Mouse (Mus musculus): ENCODE measurements around the gene Arhgef3. TPM values are rescaled to one million over a fixed set of nuclear protein-coding genes. Genes with fewer than 3 reads are reported as not detected.

The Arhgef3 gene
- polyA plus RNA-seq, 1 experiment: 40.2 TPM

- DNase-seq (ENCODE audit: extremely low spot score in 1 of 2, low spot score in 1 of 2): no peak
Observed at GRCm38 (mm10) chr14:27358202-27358601, 243.5 kb downstream of the Arhgef3 start.

GRCm38 (mm10) chr14:27360849-27361248 is 246.2 kb downstream of the Arhgef3 start:
- peak in 1 of 2 experiments; percentile 25 for DNase-seq (ENCODE audit: extremely low spot score in 1 of 2, low spot score in 1 of 2)

DNA sequence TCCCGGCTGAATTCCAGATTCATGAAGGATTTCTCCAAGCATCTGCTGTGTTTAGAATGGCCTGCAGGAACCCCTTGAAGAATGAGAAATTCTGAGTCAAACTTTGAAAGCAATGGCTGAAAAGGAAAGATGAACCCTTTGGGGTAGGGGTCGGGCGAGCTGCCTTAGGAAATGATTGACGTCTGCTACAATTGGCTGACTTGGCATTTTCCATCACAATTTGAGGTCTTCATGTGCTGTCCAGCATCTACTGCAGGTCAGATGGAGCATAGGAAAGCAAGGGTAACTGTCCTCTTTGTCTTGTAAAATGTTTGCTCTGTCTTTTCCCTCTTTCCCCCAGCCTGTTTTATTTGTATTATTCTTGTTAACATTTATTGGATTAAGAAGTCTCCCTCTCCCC is 246.8 kb downstream of the Arhgef3 start:
- DNase-seq (ENCODE audit: extremely low spot score in 1 of 2, low spot score in 1 of 2): no peak

- DNase-seq (ENCODE audit: extremely low spot score in 1 of 2, low spot score in 1 of 2): no peak
Observed at GRCm38 (mm10) chr14:27364668-27365257, 250.1 kb downstream of the Arhgef3 start.

- no peak for DNase-seq (ENCODE audit: extremely low spot score in 1 of 2, low spot score in 1 of 2)
Observed at GRCm38 (mm10) chr14:27367117-27367711, 252.5 kb downstream of the Arhgef3 start.

GRCm38 (mm10) chr14:27368619-27369018 is 253.9 kb downstream of the Arhgef3 start:
- no peak for DNase-seq (ENCODE audit: extremely low spot score in 1 of 2, low spot score in 1 of 2)

DNA sequence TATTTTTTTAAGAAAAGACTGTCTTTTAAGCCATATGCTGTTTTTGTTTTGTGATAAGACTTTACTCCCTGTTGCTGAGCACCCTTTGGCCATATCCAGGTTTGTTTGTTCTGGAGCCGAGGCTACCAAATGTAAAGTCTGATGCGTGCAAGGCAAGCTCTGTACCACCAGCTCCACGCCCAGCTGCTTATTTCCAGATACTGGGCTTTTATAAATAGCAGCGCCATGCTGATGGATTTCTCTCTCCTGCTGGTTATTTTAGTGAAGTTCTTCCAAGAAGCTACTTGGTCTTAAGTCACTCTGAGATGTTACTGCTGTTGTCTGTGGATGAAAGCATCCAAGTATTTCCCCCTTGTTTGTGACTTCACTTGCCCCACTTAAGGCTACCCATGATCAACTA is 254.8 kb downstream of the Arhgef3 start:
- peak in 1 of 2 experiments; percentile 40 for DNase-seq (ENCODE audit: extremely low spot score in 1 of 2, low spot score in 1 of 2)

GRCm38 (mm10) chr14:27371669-27372076 is 257.0 kb downstream of the Arhgef3 start:
- no peak for DNase-seq (ENCODE audit: extremely low spot score in 1 of 2, low spot score in 1 of 2)

- DNase-seq (ENCODE audit: extremely low spot score in 1 of 2, low spot score in 1 of 2): no peak
Observed at GRCm38 (mm10) chr14:27373498-27373897, 258.8 kb downstream of the Arhgef3 start.

- no peak for DNase-seq (ENCODE audit: extremely low spot score in 1 of 2, low spot score in 1 of 2)
Observed at GRCm38 (mm10) chr14:27376115-27376648, 261.5 kb downstream of the Arhgef3 start.

DNA sequence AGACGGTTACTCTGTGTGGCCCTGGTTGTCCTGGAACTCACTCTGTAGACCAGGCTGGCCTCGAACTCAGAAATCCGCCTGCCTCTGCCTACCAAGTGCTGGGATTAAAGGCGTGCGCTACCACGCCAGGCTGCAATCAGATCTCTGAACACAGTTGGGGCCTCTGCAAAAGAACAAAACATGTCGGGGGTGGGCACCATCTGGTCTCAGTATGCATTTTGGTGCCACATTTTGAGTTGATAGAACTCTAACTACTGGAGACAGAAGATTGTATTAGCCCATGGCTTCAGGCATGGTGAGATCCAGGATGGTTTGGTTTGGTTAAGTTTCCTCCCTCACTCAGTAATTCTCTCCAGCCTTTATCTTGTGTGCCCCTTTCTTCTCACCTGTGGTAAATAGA is 264.0 kb downstream of the Arhgef3 start:
- no peak for DNase-seq (ENCODE audit: extremely low spot score in 1 of 2, low spot score in 1 of 2)

GRCm38 (mm10) chr14:27379404-27379803 is 264.7 kb downstream of the Arhgef3 start:
- DNase-seq (ENCODE audit: extremely low spot score in 1 of 2, low spot score in 1 of 2): no peak

GRCm38 (mm10) chr14:27381459-27381858 is 266.8 kb downstream of the Arhgef3 start:
- no peak for DNase-seq (ENCODE audit: extremely low spot score in 1 of 2, low spot score in 1 of 2)

DNA sequence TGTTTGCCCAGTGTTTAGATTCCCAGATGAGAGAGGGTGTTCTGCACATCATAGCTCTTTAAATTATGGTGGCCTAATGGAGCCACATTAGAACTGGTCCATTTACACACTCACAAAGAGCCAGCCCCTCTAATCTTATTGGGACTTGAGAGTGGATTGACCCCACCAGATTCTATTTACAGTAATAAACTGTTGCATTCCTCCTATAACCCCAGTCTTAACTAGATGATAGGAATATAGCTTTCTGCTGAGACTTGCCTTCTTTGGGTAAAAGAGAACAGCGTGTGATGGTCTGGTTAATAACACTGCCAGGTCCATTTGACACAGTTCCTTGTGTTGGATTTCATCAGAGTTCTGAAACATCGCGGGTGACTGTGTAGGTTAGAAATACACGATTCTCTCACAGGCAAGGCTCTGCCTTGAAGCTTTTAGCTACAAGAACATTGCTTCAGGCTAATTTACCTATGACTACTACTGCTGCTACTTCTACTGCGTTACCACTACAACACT is 268.7 kb downstream of the Arhgef3 start:
- DNase-seq (ENCODE audit: extremely low spot score in 1 of 2, low spot score in 1 of 2): no peak

- DNase-seq (ENCODE audit: extremely low spot score in 1 of 2, low spot score in 1 of 2): no peak
Observed at GRCm38 (mm10) chr14:27384143-27384542, 269.4 kb downstream of the Arhgef3 start.

- DNase-seq (ENCODE audit: extremely low spot score in 1 of 2, low spot score in 1 of 2): no peak
Observed at GRCm38 (mm10) chr14:27388616-27389015, 273.9 kb downstream of the Arhgef3 start.

- no peak for DNase-seq (ENCODE audit: extremely low spot score in 1 of 2, low spot score in 1 of 2)
Observed at GRCm38 (mm10) chr14:27389722-27390121, 275.0 kb downstream of the Arhgef3 start.

DNA sequence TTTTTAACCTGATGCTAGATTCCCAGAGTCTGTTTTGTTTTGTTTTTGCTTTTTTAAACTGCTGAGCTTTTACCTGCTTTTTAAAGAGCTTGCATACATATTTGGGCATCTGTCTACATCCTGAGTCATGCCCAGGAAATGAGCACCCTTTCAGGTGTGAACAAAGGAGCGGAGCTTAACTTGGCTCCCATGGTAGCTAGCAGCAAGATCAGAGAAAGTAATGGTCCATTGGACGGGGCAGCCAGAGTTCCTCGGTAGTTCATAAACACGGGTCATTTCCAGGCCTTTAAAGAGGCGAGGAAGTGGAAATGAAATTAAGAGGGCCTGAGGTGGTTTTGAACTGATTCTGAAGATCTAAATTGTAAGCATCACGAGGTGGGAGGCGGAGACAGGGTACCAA is 276.0 kb downstream of the Arhgef3 start:
- DNase-seq (ENCODE audit: extremely low spot score in 1 of 2, low spot score in 1 of 2): no peak

- DNase-seq (ENCODE audit: extremely low spot score in 1 of 2, low spot score in 1 of 2): no peak
Observed at GRCm38 (mm10) chr14:27391776-27392308, 277.1 kb downstream of the Arhgef3 start.

- DNase-seq (ENCODE audit: extremely low spot score in 1 of 2, low spot score in 1 of 2): no peak
Observed at GRCm38 (mm10) chr14:27392660-27393059, 278.0 kb downstream of the Arhgef3 start.

- DNase-seq (ENCODE audit: extremely low spot score in 1 of 2, low spot score in 1 of 2): no peak
Observed at GRCm38 (mm10) chr14:27393806-27394205, 279.1 kb downstream of the Arhgef3 start.

DNA sequence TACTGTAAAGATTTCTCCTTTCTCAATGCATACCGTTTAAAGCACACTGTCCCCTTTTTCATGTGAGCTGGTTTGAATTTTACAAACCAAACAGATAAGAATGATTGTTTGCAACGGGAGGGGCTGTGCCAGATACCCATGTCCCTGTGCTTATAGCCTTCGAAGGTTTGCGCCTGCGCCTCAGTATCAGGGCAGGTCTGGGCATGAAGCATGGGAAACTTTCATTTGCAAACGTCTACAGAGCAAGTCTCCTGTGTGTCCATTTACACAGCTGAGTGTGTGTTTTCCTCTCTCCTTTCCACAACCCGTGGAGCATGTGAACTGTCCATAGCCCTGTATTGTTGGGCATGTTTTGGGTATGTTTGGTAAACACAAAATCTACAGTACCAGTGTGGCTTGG is 281.7 kb downstream of the Arhgef3 start:
- no peak for DNase-seq (ENCODE audit: extremely low spot score in 1 of 2, low spot score in 1 of 2)

Measured in frontal cortex, adult 2 months (tissue).